Mouse (Mus musculus) fibroblast of lung, adult 2 months (primary cell): ENCODE measurements around the gene Akap7.

Source experiments
- DNase-seq: peaks from one replicate; pipeline ENCODE4 v3.0.0-alpha.2; 2011; ENCODE audit warnings: low read depth

The Akap7 gene

GRCm38 (mm10) chr10:25253474-25253873 lies 54.2 kb downstream of the Akap7 start:
- DNase-seq = no peak

- DNase-seq = no peak
Observed at GRCm38 (mm10) chr10:25253006-25253405, 54.7 kb downstream of the Akap7 start.

GRCm38 (mm10) chr10:25250108-25250507 lies 57.6 kb downstream of the Akap7 start:
- DNase-seq = no peak

GRCm38 (mm10) chr10:25246173-25246572 lies 61.5 kb downstream of the Akap7 start:
- no peak for DNase-seq

DNA sequence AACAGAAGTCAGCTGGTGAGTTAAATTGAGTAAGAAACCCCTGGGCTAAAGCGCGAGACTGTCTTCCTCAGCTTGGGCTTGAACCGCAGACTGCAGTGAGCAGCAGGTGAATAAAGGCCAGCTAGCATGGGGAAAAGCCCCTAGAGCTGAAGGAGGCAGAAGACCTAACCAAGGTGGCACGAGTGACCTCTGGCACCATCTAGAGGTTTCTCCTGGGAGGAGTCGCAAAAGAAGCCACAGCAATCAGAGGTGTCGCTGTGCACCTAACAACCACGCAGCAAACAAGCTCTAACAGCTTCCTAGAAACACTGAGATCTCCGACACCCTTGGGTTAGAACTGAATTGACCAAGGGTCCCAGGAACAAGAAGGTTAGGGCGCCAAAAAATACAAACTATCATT lies 68.5 kb downstream of the Akap7 start:
- DNase-seq = no peak

DNA sequence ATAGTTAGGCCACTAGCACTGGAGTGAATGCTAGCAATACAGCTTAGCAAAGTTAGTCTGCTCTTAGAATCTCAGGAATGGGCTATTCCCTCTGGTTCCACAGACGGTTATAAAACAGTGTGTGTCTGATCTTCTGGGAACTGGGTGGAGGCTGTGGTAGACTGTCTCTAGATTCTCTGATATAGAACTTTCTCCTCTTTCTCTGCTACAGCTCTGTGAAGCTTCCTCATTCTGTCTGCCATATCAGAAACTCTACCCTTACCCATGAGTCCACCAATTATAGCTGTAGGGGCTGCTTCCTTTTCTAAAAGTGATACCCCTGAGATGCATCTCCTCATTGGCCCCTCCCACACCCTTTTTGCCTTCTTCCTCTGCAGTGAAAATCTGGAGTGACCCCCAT lies 73.6 kb downstream of the Akap7 start:
- no peak for DNase-seq

- DNase-seq = no peak
Observed at GRCm38 (mm10) chr10:25232700-25233099, 75.0 kb downstream of the Akap7 start.

- DNase-seq = no peak
Observed at GRCm38 (mm10) chr10:25231358-25231757, 76.3 kb downstream of the Akap7 start.

DNA sequence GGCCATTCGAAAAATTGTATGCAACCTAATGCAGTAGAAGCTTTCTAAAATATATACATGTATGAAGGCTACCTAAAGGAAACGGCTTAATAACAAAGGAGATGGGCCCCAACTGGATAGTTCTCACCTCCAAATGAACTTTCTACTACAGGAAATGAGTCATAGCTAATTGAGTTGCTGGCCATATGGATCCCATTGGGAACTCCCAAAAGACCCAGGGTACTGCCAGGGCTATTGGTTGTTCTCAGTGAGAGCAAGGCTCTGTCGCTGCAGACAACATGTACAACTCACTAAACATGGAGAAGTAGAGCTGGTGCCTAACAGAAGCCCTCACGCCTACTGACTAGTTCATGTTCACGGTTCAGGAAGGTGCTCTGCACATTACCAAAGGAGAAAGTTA lies 83.3 kb downstream of the Akap7 start:
- no peak for DNase-seq

- DNase-seq = no peak
Observed at GRCm38 (mm10) chr10:25220754-25221153, 86.9 kb downstream of the Akap7 start.

DNA sequence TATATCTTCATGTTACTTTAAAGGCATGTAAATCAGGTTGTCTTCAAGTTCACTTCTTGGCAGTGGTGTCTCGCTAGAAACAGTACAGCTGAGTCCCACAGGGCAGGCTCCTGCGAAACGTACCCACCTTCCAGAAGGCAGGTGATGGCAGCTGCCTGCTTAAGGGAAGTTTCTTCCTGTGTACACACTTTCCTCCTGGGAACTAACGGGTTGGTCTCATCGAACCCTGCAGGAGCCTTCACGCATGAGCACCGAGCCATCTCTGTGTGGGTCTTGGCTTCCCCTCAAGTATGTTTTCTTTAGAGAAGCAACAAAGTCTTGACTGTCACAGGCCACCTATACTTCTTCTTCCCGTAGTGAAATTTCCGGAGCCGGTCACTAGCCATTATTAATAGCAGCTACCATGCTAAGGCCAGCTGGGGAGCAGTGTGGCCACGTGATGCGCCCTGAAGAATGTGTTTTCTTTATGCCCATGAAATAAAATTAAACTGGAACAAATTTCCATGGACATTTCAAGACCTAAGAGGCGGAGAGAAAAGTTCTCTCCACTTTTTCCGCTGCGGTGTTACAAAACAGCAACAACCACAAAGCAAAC lies 87.7 kb downstream of the Akap7 start:
- no peak for DNase-seq

GRCm38 (mm10) chr10:25219220-25219628 lies 88.4 kb downstream of the Akap7 start:
- DNase-seq = no peak

DNA sequence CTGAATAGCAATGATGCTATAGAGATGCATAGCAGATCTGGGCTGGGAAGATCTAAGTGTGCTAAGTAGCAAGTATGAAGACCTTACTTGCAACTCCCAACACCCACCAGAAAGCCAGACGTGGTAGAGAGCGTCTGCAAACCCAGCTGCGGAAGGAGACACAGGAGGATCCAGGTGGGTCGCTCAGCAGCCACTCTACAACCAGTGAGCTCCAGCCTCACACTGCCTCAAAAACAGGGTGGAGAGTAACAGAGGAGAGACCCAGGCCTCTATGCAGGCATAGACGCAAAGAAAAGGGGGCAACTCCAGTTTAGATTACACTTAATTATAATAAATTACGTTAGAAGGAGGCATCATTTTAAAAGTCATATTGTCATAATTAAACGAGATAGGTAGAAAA lies 88.9 kb downstream of the Akap7 start:
- DNase-seq = no peak

DNA sequence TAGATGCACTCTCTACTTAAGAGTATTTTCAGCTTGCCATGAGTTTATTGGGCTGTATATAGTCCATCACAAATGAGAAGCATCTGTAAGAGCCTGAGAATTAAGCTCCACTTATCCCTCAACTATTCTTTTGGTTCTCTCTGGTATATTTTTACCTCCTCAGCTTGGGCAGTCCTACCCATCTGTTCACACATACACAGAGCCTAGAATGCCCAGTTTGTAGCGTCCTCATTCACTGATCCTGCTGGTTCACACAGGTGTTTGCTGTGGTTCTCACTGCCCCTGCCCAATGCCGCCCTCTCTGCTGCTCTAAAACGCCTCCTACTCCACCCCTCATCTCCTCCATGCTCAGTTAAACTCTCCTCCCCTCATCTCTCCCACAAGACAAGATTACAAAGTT lies 91.7 kb downstream of the Akap7 start:
- DNase-seq = no peak

GRCm38 (mm10) chr10:25213716-25214115 lies 94.0 kb downstream of the Akap7 start:
- DNase-seq = no peak

DNA sequence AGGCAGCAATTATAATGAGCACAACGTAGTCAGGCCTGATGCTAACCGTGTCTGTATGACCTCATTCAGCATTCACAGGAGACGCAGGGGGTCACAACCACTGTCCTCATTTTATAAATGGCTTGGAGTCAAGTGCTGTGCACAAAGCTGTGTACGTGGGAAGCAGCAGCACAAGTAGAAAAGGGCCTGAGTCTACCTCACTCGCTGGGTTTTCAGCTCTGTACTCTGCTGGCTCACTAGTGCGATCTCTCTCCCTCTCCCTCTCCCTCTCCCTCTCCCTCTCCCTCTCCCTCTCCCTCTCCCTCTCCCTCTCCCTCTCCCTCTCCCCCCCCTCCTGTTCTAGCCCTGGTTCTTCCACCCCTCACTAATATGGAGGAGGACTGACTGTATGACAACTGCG lies 99.1 kb downstream of the Akap7 start:
- DNase-seq = no peak

DNA sequence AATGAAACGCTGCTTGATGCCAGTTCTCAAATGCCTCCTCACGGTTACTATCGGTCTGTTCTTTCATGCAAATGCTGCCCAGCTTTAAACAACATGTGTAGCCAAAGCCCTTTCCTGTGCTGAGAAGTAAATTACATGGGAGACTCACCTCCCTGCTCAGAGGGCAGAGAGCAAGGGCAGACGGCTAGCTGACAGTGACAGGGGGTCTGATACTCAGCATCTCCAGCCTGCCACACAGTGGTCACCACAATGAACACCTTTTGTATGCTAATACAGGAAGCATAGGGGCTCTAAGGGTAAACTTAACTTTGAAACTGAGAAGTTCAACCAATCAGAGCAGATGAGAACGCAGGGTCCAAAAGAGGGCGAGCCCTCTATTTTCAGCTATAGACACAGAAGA lies 99.8 kb downstream of the Akap7 start:
- DNase-seq = no peak

DNA sequence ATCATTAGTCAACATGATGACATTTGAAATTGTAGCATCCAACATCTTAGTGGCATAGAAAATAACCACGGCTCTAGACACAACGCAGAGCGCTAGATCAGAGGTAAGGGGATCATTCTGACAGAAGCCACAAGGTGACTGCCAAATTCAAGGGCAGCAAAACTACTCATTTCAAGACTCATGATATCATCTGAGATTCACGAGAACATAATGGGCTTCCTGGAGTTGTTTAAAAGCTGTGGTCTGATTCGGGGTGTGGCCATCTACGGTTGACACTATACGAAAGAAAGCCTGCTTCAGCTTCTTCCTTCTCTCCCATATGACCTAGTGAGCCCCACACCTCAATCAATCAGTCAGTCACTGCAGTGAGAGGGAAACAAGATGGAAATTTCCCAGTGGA lies 107.0 kb downstream of the Akap7 start:
- no peak for DNase-seq

DNA sequence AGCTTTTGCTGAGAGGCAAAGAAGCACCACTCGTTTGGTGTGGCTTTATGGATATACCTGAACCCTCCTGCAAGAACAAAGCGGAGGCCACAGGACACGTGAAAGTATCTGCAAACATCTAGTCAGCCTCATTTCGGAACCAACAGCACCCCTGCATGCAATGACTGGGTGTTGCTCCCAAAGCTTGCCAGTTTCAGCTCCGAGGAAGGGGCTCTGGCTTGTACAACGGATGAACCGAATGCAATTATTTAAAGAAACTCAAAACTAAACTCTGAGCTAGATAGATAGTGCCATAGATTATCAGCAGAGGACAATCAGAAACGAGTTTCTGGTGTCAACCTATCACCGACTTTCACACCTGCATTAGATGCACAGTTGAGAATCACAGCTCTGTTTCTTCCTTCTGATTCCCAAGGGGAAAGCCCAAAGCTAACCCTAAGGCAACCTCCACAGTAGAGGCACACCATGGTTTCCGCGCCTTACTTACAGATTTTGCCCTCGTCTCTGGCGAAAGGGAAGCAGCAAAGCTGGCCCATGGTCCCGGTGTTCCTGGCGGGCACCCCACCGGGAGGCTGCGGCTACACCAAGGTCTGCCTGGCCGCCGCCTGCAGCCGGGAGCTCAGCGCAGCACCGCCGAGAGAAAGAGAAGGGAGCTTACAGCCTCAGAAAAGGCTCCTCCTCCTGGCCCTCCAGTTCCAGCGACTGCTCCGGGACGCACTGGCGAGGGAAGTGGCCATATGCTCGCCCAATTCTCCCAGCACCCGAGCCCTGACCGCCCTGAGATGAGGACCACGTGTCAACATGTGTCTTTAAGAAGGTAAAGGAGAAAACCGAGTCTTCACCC lies 107.9 kb downstream of the Akap7 start:
- no peak for DNase-seq

- no peak for DNase-seq
Observed at GRCm38 (mm10) chr10:25198575-25198974, 109.1 kb downstream of the Akap7 start.

DNA sequence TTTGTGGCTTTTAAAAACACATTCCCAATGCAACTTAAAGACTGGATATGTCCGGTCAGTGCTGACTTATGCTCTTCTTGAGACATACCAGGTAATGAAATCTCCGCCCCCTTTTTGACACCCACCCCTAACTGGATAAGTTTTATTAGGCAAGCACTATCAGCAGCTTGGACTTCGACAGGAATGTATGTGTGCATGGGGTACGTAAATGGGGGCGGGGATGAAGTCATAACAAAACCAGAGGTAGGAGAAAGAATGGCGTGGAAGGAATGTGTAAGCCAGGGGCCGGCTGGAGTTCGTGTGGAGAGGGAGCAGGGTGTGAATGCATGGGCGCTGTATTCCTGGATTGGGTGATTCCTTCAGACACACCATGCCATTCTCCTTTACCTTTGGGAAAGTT lies 109.6 kb downstream of the Akap7 start:
- no peak for DNase-seq

DNA sequence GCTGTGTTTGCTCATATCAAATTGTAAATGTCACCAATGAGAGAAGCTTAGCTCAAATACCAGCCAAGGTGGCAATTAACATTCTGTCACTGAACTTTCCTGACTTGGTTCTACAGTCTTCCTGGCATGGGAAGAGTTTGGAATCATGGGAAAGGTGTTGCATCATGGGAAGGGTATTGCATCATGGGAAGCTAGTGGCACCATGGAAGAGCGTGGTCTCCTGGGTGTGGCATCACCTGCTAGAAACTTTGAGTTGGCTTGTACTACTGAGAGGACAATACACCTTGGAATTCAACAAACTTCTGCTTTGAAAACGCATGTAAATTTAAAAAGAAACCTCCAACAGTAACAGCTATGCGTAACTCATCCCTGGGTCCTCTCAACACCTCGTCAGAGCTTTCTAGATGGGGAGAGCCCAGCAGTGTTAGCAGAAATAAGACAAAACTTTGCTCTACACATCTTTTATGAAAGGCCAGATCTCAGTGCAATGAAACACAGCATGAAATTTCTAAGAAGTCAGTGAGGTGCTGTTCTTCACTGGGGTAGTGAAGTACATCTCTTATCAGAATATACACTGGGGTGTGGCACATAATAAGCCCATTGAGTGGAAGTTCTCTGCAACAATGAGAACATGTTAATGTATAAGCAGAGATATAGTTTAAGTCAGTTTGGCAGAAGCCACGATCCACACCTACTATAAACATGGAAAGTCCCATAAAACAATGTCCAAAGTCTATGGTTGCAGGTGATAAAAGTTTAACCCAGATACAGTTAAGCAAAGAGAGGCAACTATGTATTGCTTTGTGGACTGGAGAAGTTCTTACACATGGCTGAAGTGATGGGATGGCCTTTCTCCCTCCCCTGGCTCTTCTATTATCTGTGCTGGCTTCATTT lies 115.2 kb downstream of the Akap7 start:
- no peak for DNase-seq

DNA sequence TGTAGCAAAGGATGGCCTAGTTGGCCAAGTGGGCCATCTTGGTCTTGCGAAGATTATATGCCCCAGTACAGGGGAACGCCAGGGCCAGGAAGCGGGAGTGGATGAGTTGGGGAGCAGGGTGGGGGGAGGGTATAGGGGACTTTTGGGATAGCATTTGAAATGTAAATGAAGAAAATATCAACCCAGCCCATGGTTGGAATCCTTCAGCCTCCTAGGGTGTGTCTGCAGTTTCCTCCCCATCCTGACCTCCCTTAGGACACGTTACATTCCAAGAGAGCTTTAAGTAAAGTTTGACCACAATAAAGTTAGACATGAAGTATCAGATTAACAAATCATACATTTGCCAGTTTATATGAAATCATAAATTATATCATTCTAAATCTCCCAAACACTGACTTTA lies 116.5 kb downstream of the Akap7 start:
- no peak for DNase-seq
